Mouse (Mus musculus): ENCODE results near the gene Ndrg4.

- TF ChIP-seq CTCF (IDR thresholded peaks at IDR 0.05; ENCODE audit: low read depth) (peak; percentile 96), EP300 (IDR thresholded peaks at IDR 0.05; ENCODE audit: low read depth) (no peak)
These were observed 20.3 kb downstream of the Ndrg4 start for GRCm38 (mm10) chr8:95697128-95697527.

Data from liver, postnatal 0 days (tissue).